Mouse (Mus musculus): Measurements from ENCODE around the gene Rex1bd. TPM values are rescaled to one million over a fixed set of nuclear protein-coding genes. Genes with fewer than 3 reads are reported as not detected.
A peak's percentile ranks its signal among the peaks of the same experiment; 100 is the strongest.

Rex1bd gene
- polyA plus RNA-seq, 1 experiment, result 175 TPM

DNA sequence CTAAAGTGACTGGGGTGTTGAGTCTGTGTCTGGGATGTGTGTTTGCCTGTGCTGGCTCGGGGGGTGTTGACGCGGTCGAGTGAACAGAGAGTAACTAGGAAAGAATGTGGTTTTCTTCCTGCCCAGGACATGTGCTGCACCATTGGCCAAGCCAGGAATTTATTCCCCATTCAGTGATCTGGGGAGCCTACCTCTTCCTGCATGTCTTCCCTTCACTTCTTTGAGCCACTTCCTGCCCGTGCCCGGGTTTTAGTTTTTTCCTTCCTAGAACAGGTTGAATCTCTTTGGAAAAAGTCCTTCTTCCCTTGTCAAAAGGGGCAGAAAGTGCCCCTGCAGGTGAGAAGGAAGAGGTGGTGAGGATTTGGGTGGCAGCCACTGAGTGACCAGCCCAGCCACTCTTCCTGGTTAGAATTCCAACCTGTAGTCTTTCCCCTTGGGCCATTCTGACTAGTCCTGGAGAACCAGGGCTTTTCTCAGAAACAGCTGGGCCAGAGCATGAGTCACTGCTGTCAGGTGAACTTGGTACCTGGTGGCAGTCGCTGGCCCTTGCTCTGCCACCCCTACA lies 34.0 kb upstream of the Rex1bd start:
- no peak for TF ChIP-seq CTCF (IDR thresholded peaks at IDR 0.05; ENCODE audit: borderline replicate concordance, extremely low read depth, insufficient read depth, insufficient read length)
- no peak for TF ChIP-seq POLR2A (IDR thresholded peaks at IDR 0.05; ENCODE audit: borderline replicate concordance, extremely low read depth, insufficient read depth, insufficient read length, poor library complexity, severe bottlenecking)
- no peak for DNase-seq (ENCODE audit: low read depth)

DNA sequence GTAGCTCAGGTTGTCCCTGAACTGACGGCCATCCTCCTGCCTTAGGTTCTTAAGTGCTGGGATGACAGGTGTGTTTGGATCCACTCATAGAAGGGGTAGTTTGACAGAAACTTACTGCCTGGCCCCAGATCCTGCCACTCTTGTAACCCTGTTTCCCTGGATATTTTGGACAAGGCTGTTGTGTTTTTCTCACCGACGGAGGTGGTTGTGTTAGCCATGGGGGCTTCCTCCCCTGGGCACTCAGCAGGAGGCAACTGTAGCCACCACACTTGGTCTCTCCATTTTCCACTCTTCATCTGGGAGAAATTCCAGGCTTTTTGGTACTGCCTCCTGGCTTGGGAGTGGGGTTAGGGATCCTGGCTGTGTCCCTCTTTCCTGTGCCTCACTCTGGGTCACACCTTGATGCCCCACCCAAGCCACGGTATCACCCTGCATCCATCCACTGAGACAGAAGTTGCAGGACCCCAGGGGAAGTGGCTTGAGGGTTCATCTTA lies 33.5 kb upstream of the Rex1bd start:
- DNase-seq (ENCODE audit: low read depth), result no peak
- TF ChIP-seq POLR2A (IDR thresholded peaks at IDR 0.05; ENCODE audit: borderline replicate concordance, extremely low read depth, insufficient read depth, insufficient read length, poor library complexity, severe bottlenecking) (no peak), CTCF (IDR thresholded peaks at IDR 0.05; ENCODE audit: borderline replicate concordance, extremely low read depth, insufficient read depth, insufficient read length) (no peak)

- peak; percentile 99 for DNase-seq (ENCODE audit: low read depth)
- TF ChIP-seq CTCF (IDR thresholded peaks at IDR 0.05; ENCODE audit: borderline replicate concordance, extremely low read depth, insufficient read depth, insufficient read length), result no peak
- TF ChIP-seq POLR2A (IDR thresholded peaks at IDR 0.05; ENCODE audit: borderline replicate concordance, extremely low read depth, insufficient read depth, insufficient read length, poor library complexity, severe bottlenecking), result peak; percentile 55; the same call in 1 of the 2 replicates
These were observed 32.7 kb upstream of the Rex1bd start, which contains the start of gene Ell for GRCm38 (mm10) chr8:70539077-70539813. Ell (plus strand) TSS chr8:70539457.

GRCm38 (mm10) chr8:70538633-70539076 lies 32.1 kb upstream of the Rex1bd start:
- peak; percentile 99 for DNase-seq (ENCODE audit: low read depth)

DNA sequence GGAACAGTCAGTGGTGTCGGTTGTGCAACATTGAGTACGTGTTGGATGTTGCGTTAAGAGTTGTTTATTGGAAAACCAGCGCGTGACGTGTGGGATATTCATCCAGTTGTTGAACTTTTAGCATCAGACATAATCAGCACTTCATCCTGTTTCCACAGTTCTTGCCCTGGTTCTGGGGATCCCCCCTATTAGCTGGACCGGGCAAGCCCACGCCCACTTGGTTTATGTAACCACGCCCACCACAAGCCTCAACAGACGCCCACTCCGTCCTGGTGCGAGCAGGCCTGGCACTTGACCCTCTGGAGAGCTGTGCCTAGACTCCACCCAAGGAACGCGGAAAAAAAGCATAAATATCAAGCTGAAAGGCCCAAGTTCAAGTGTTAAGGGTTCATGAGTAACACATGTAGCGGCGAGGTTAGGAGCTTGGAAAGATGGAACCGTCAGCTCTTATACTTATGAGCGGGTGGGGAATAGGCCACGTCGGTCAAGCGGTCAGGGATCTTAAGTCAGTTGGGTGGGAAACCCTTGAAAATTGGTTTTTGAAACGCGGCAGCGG lies 31.6 kb upstream of the Rex1bd start:
- no peak for TF ChIP-seq CTCF (IDR thresholded peaks at IDR 0.05; ENCODE audit: borderline replicate concordance, extremely low read depth, insufficient read depth, insufficient read length)
- no peak for TF ChIP-seq POLR2A (IDR thresholded peaks at IDR 0.05; ENCODE audit: borderline replicate concordance, extremely low read depth, insufficient read depth, insufficient read length, poor library complexity, severe bottlenecking)
- DNase-seq (ENCODE audit: low read depth), result peak; percentile 50

More at GRCm38 (mm10) chr8:70538633-70539076, 32.1 kb upstream of the Rex1bd start:
- no peak for TF ChIP-seq POLR2A (IDR thresholded peaks at IDR 0.05; ENCODE audit: borderline replicate concordance, extremely low read depth, insufficient read depth, insufficient read length, poor library complexity, severe bottlenecking)

GRCm38 (mm10) chr8:70535701-70536100 lies 29.1 kb upstream of the Rex1bd start:
- DNase-seq (ENCODE audit: low read depth), result no peak
- no peak for TF ChIP-seq POLR2A (IDR thresholded peaks at IDR 0.05; ENCODE audit: borderline replicate concordance, extremely low read depth, insufficient read depth, insufficient read length, poor library complexity, severe bottlenecking)
- TF ChIP-seq CTCF (IDR thresholded peaks at IDR 0.05; ENCODE audit: borderline replicate concordance, extremely low read depth, insufficient read depth, insufficient read length), result no peak

DNA sequence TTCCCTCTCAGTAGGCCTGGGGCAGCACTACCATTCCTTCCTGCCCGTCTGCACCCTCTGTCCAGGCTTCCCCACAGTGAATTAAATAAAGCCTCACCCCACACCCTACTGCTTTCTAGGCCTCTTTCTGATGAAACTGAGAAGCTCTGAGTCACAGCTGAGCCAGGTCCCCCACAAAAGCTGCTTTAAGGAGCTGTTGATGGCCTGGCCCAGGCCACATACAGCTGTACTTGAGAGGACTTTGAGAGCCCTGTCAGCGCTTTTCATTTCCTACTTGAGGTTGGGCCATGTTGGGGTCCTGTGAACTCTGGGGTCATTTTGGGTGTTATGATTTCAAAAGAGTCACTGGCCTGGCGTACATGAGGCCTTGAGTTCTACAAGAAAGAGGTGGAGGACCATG lies 28.7 kb upstream of the Rex1bd start:
- no peak for DNase-seq (ENCODE audit: low read depth)
- TF ChIP-seq CTCF (IDR thresholded peaks at IDR 0.05; ENCODE audit: borderline replicate concordance, extremely low read depth, insufficient read depth, insufficient read length) (no peak), POLR2A (IDR thresholded peaks at IDR 0.05; ENCODE audit: borderline replicate concordance, extremely low read depth, insufficient read depth, insufficient read length, poor library complexity, severe bottlenecking) (no peak)

DNA sequence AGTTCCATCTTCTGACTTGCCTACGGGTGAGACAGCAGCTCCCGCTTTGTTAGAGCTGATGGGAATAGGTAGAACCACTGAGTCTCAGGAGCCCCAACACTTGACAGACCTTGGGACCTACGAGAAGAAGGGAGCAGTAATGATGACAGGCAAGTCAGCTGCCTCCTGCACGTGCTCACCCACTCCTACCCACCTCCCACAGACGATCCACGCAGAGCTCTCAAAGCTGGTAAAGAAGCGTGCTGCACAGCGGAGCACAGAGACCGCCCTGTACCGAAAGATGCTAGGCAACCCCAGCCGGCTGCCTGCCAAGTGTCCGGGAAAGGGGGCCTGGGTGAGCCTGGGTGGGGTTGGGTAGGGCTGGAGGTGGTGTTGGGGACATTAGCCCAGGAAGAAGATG lies 27.7 kb upstream of the Rex1bd start:
- no peak for DNase-seq (ENCODE audit: low read depth)
- no peak for TF ChIP-seq CTCF (IDR thresholded peaks at IDR 0.05; ENCODE audit: borderline replicate concordance, extremely low read depth, insufficient read depth, insufficient read length)
- TF ChIP-seq POLR2A (IDR thresholded peaks at IDR 0.05; ENCODE audit: borderline replicate concordance, extremely low read depth, insufficient read depth, insufficient read length, poor library complexity, severe bottlenecking), result no peak

DNA sequence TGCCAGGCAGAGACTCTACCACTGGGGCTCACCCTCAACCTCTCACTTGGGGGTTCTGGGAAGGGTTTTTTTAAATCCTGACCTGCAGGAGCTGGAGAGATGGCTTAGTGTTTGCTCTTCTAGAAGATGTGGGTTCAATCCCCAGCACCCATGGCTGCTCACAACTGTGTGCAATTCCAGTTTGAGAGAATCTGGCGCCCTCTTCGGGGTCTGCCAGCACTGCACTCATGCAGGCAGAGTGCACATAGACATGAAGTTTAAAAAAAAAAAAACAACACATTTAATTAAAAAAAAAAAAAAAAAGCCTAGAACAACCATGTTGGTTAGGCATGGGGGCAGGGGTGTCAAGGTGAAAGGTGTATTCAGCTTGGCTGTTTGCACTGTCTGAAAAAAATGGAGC lies 23.8 kb upstream of the Rex1bd start:
- no peak for DNase-seq (ENCODE audit: low read depth)
- TF ChIP-seq POLR2A (IDR thresholded peaks at IDR 0.05; ENCODE audit: borderline replicate concordance, extremely low read depth, insufficient read depth, insufficient read length, poor library complexity, severe bottlenecking), result no peak
- no peak for TF ChIP-seq CTCF (IDR thresholded peaks at IDR 0.05; ENCODE audit: borderline replicate concordance, extremely low read depth, insufficient read depth, insufficient read length)

GRCm38 (mm10) chr8:70529741-70530161 lies 23.2 kb upstream of the Rex1bd start:
- DNase-seq (ENCODE audit: low read depth), result no peak
- TF ChIP-seq POLR2A (IDR thresholded peaks at IDR 0.05; ENCODE audit: borderline replicate concordance, extremely low read depth, insufficient read depth, insufficient read length, poor library complexity, severe bottlenecking) (no peak), CTCF (IDR thresholded peaks at IDR 0.05; ENCODE audit: borderline replicate concordance, extremely low read depth, insufficient read depth, insufficient read length) (no peak)

DNA sequence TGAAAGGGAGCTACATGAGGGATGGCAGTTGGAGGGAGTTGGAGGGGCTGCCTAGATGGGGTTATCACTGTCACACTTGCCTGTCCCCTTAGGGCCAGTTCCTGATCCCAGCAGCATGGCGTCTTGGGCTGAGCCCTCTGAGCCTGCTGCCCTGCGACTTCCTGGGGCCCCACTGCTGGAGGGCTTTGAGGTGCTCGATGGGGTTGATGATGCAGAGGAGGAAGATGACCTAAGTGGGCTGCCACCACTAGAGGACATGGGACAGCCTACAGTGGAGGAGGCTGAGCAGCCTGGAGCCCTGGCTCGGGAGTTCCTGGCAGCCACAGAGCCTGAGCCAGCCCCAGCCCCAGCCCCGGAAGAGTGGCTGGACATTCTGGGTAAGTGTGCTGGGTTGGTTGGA lies 22.7 kb upstream of the Rex1bd start:
- no peak for DNase-seq (ENCODE audit: low read depth)

More for the DNA sequence above, 22.7 kb upstream of the Rex1bd start:
- TF ChIP-seq POLR2A (IDR thresholded peaks at IDR 0.05; ENCODE audit: borderline replicate concordance, extremely low read depth, insufficient read depth, insufficient read length, poor library complexity, severe bottlenecking) (no peak), CTCF (IDR thresholded peaks at IDR 0.05; ENCODE audit: borderline replicate concordance, extremely low read depth, insufficient read depth, insufficient read length) (no peak)

Data from brain, embryonic 14.5 days (tissue).